Mouse (Mus musculus): Measurements from ENCODE around the gene Mars.
"Not testable (repeated sequence)": the region's sequence is repeated elsewhere in the genome, so short reads cannot be mapped to it uniquely, and the experiment has no call there.

Gene Mars

GRCm38 (mm10) chr10:127310523-127311475, 787 bp downstream of the Mars start:
- DNase-seq (ENCODE audit: low read depth), result peak; percentile 29

- DNase-seq (ENCODE audit: low read depth), result not testable (repeated sequence)
These were observed 2.4 kb downstream of the Mars start for GRCm38 (mm10) chr10:127309167-127309566.

DNA sequence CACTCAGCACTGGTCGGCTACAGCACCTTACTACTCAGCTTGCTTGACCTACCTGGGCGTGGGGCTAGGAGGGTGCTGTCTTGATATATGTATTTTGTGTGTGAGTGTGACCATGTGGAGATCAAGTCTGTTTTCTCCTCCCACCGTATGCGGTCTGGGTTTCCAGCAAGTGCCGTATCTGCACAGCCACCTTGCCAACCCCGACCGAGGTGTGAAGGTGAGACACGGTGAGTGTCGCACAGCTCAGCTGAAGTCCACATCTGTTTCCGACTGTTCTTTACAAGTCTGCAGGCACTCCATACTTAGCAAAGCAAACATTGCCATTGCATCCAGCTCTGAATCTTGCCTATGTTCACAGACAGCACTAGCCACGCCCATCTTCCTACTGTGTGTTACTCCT, 8.4 kb downstream of the Mars start:
- DNase-seq (ENCODE audit: low read depth), result no peak

DNA sequence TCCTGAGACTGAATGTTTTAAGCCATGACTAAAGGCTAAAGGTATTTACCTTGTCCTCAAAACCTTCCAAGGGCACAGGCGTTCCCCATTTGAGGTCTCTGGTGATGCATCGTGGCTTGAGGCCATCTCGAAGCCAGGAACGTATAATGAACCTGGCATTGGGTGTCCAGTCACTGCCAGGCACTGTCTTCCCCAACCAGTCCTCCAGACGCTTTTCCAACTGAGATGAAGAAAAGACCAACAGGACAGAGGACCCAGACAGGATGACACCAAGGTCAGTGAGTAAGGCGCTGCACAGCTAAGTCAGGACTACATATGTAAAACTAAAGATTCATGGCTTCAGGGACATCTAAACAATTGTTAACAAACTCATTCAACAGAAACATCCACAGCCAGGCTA, 11.2 kb downstream of the Mars start:
- DNase-seq (ENCODE audit: low read depth), result no peak

DNA sequence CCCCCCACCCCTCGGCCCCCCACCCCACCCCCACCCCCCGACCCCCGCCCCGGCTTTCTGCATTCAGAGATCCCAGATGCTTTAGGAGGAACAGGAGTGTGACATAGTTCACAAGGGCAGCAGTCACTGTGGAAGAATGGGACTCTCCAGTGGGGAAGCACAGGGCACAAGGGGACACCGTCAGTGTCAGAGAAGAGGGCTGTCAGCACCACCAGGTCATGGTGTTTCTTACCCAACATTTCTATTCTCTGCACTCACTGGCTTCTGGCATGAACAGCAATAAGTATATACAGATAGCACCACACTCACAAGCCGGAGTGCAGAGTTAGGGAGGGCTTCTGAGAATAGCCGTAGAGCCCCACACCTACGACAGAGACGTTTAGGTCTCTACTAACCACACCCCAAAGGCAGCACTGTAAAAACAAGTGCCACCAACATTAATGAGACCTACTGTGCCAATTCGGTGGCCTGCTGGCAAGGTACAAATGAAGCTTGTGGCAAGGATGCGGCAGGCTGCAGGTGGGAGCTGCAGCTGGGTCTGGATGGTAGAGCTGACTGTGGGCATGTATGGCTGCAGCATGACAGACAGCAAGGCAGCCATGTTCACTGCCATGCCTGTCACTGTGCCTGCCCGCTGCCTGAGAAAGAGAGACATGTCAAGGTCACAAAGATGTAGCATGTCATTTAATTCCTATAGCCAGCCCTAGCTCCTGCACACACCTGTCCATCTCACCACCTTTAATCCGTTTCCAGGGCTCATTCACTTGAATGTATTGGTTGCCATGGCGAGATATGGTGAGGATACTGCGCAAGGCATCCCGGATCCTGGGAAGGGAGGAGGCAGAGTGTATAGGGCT, 14.3 kb downstream of the Mars start:
- no peak for DNase-seq (ENCODE audit: low read depth)

- DNase-seq (ENCODE audit: low read depth), result no peak
These were observed 15.4 kb downstream of the Mars start for GRCm38 (mm10) chr10:127295986-127296794.

DNA sequence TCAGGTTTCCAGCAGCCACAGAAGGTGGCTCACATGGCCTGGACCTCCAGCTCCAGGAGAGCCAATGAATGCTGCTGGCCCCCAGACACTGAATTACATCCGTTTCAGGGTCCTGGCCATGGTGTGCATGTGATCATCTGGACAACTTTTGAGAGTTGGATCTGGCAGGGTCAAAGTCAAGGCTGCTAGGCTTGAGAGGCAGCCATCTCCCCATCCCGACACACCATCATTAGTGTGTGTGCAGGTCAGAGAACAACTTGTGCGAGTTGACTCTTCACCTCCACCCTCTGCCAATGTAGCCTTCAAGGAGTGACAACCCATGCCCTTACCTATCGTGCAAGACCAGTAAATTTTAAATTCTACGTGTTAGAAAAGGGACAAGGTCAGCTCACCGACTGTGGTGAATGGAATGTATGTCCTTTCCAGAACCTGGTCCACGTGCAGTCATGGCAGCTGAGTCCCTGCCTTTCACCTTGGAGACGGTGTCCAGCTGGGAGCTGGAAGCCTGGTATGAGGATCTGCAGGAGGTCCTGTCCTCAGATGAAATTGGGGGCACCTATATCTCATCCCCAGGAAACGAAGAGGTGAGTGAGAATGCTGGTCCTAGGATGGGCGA, 16.6 kb downstream of the Mars start:
- no peak for DNase-seq (ENCODE audit: low read depth)

GRCm38 (mm10) chr10:127293590-127294113, 17.9 kb downstream of the Mars start:
- no peak for DNase-seq (ENCODE audit: low read depth)

DNA sequence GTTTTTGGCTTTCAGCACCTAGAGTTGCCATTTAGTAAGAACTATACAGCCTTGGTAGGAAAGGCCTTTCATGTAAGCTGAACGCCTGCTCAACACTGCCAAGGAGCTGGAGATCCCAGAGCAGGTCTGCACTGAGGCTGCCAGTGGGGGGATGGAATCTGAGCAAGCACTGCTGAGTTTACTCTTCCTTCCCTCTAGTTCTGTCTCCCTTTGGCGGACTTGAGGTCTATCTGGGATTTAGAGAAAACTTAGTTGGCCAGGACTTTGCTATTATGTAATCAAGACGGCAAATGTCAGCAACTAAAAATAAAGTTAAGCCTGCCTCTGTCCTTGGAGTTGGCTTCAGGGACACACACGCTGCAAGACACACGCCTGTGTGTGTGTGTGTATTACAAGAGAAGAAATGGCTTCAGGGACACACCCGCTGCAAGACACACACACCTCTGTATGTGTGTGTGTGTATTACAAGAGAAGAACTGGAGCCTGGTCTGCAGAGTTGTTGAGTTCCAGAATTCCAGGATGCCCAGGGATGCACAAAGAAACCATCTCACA, 18.5 kb downstream of the Mars start:
- DNase-seq (ENCODE audit: low read depth), result no peak

GRCm38 (mm10) chr10:127291881-127292638, 19.5 kb downstream of the Mars start:
- no peak for DNase-seq (ENCODE audit: low read depth)

DNA sequence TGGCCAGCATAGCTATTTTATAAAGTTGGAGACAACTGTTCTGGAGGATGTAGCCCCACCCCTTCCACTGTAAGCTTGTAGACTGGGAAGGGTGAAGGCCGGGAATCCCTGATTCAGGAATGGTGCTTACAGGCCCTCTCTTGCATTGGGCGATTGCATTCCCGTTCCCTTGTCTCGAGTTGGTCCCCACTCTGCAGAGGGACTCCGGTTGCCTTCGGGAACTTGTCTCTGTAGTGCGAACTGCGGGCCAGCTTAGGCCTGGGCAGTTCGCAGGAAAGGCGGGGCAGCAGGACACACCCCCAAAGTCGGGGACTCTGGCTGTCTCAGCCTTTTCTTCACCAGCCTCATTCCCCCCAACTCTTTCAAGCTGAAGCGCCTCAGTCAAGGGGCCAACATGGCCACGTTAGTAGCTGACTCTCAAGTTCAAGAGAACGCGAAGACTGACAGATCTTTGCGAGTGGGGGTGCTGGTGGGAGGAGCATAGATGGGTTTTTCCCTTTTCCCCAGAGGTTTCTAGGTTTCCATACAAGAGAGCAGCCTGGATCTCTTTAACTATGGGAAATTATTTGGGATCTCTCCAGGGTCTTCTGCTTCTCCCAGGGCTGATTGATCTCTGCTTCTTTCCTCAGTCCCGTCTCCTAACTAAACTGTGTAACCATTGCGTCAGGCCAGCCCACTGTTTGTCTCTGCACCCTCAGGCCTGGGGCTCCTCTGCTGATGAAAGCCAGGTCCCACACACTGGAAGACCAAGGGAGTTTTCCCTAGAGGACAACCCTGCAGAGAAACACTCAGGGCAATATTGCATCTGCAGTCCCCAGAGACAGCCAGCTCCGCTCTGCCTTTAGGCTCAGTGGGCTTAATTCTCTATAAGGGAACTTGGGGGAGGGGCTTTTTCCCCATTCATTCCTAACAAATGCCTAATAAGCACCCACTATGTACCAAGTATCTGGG, 20.4 kb downstream of the Mars start:
- peak; percentile 30 for DNase-seq (ENCODE audit: low read depth)

DNA sequence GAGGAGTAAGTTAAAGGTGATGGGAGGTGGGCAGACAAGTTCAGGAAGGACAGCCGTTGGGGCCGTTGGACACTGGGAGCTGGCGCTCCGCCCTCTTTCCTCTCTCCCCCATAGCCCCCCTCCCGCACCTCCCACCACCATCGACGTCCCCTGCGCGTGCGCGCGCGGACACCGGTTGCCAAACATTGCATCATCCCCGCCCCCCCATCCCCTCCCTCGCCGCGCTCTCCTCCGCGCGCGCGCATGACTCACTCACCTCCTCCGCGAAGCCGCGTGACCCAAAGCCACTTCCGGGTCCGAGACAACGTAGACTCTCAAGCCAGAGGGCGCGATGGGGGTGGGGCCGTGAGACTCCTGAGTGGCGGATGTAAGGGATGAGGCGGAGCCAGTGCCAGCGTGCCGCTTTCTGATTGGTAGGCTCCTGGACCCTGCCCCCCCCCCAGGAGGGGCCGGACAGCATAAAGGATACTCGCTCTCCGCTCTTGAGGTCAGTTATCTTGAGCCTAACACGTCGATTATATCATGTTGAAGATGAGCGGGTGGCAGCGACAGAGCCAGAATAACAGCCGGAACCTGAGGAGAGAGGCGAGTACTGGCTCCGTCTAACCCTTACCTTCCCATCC, 21.2 kb downstream of the Mars start:
- DNase-seq (ENCODE audit: low read depth), result peak; percentile 99

DNA sequence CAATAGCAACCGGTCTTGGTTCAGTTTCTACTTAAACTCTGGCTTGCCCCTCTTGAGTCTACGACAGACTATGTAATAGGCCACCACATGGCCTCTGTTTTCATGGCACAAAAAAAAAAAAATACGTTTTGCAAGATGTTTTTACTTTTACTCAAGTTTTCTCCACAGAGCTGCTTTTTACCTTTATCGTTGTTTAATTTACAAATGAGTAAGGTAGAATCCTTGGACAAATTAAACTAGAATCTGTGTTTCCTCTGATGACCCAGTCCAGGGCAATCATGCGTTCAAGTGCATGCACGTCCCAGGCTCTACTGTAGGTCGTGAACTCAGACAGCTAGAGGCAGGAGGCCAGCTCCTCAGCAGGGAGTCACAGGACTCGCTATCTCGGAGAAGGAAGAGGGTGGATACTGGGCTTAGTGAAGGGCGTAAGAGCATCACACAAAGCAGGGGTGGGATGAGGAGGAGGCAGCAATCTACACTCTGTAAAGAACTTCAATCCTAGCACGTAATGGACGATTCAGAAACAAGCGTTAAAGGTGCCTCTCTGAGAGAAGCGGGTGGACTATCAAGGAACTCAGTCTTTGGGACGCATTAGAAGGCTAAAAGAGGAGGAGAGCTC, 21.9 kb downstream of the Mars start:
- DNase-seq (ENCODE audit: low read depth), result peak; percentile 82

- DNase-seq (ENCODE audit: low read depth), result peak; percentile 69
These were observed 22.6 kb downstream of the Mars start, which contains the start of gene Mbd6 for GRCm38 (mm10) chr10:127288800-127289572. Mbd6 (minus strand) TSS chr10:127289018.

DNA sequence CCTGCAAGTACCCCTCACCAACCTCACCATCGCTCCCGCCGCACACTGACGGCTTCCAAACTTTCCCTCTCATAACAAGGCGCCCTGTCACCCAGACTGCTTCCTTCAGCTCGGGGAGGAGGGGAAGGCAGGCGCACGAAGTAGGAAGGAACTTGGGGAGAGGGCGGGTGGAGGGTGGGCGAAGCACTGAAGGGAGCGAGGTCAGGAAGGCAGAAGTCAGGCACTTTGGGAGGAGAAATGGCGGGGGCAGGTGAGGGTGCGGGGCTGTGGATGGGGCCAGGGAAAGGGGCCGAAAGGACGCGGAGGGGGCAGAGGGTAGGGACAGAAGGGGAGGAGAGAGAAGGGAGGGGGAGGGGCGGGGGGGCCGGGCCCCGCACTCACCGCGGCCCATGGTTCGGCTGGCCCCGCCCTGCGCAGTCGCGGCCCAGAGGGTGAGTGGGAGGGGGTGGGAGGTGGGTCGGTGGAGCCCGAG, 23.2 kb downstream of the Mars start:
- no peak for DNase-seq (ENCODE audit: low read depth)

DNA sequence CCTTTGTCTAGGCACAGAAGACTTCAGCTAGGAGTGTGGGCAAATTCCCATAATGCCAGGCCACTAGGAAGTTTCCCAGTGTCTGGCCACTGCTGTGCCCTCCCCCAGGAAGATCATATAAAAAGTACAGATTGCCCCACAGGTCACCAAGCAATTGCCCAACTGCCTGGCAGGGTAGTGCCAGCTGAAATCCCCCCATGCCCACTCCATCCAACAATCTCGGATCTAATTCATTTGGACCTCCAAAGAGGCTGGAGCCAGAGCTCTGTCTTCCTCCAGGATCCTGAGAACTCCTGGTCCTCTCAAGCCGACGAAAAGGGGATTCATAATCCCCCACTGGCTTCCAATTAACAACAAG, 23.7 kb downstream of the Mars start:
- no peak for DNase-seq (ENCODE audit: low read depth)

- DNase-seq (ENCODE audit: low read depth), result no peak
These were observed 24.2 kb downstream of the Mars start for GRCm38 (mm10) chr10:127287271-127287935.

All from fibroblast of lung, adult 2 months (primary cell).